Mouse (Mus musculus) kidney, embryonic 16.5 days (tissue): ENCODE measurements around the gene Pth2. TPM values are rescaled to one million over a fixed set of nuclear protein-coding genes. Genes with fewer than 3 reads are reported as not detected.
A peak's percentile ranks its signal among the peaks of the same experiment; 100 is the strongest.

Experiments
- ATAC-seq: fragments of 200-750 bp; cut with Nextera tagmentation; 2 replicates; pipeline ENCODE4 v1.8.0; 2017; ENCODE audit warnings: moderate TSS enrichment; ENCODE audit not compliant: low FRiP score, low TSS enrichment
- H3K27ac ChIP-seq: fragments of 300-500 bp; sonication (generic); 2 replicates; pipeline ENCODE4 v1.5.1; 2014; ENCODE audit warnings: low read length
- H3K27me3 ChIP-seq: fragments of 300-500 bp; sonication (generic); 2 replicates; pipeline ENCODE4 v1.6.1; 2014; ENCODE audit warnings: low read length, control low read depth, mixed read lengths; ENCODE audit not compliant: insufficient read depth
- H3K36me3 ChIP-seq: fragments of 300-500 bp; sonication (generic); 2 replicates; pipeline ENCODE4 v1.6.1; 2014; ENCODE audit warnings: low read length, control low read depth, mixed read lengths; ENCODE audit not compliant: insufficient read depth
- H3K4me1 ChIP-seq: fragments of 300-500 bp; sonication (generic); 2 replicates; pipeline ENCODE4 v1.6.1; 2014; ENCODE audit warnings: low read length, control low read depth, mixed read lengths; ENCODE audit not compliant: insufficient read depth
- H3K4me2 ChIP-seq: fragments of 300-500 bp; sonication (generic); replicated peaks from 2 replicates; pipeline ENCODE4 v1.6.1; 2014; ENCODE audit warnings: low read depth, low read length
- H3K4me3 ChIP-seq: fragments of 300-500 bp; sonication (generic); 2 replicates; pipeline ENCODE4 v1.5.1; 2014; ENCODE audit warnings: mild to moderate bottlenecking, low read length
- H3K9ac ChIP-seq: fragments of 300-500 bp; sonication (generic); replicated peaks from 2 replicates; pipeline ENCODE4 v1.6.1; 2014; ENCODE audit warnings: low read length
- H3K9me3 ChIP-seq: fragments of 300-500 bp; sonication (generic); 2 replicates; pipeline ENCODE4 v1.6.1; 2016; ENCODE audit warnings: low read length, control low read depth
- WGBS: fragments of 180-500 bp; shearing (Covaris S2); extraction: QIAGEN DNeasy Blood & Tissue Kit; methylation state at CpG from one replicate; pipeline ENCODE4 v1.1.7; 2014; 5-methylcytosine and 5-hydroxymethylcytosine counted together
- polyA plus RNA-seq: library from polyadenylated mRNA; unstranded; fragments of >200 nt; fragmentation: Nextera tagmentation; extraction: Ambion mirVana; gene quantifications from 2 replicates; pipeline ENCODE4 v1.2.1, GENCODE M21; 2015

Gene Pth2
- polyA plus RNA-seq = not detected in 2 replicates

GRCm38 (mm10) chr7:45180896-45181477, at the start of gene Pth2:
Gene Pth2, plus strand, starts transcription at chr7:45180995.
- no peaks in the 10 kb centered on the region for H3K36me3 ChIP-seq
- peaks cover 96% of the 10 kb centered on the region for H3K27me3 ChIP-seq
- ATAC-seq = no peak
- H3K4me2 ChIP-seq = peak within 1 kb of the TSS; percentile 53; the same call in 1 of the 2 replicates
- H3K4me1 ChIP-seq = peaks cover 20% of the 10 kb centered on the region
- H3K27ac ChIP-seq = no peak within 1 kb of the TSS
- no peaks in the 10 kb centered on the region for H3K9me3 ChIP-seq
- WGBS = 13% methylated on average over 19 of the region's 20 CpGs
- no peak within 1 kb of the TSS for H3K9ac ChIP-seq
- H3K4me3 ChIP-seq = peak within 1 kb of the TSS; percentile 15; the same call in 1 of the 2 replicates

GRCm38 (mm10) chr7:45131850-45132249, 48.9 kb upstream of the Pth2 start:
- H3K27me3 ChIP-seq = no peaks in the 10 kb centered on the region
- H3K9me3 ChIP-seq = no peaks in the 10 kb centered on the region
- WGBS = 83% methylated on average over 9 of the region's 11 CpGs
- ATAC-seq = no peak
- H3K4me1 ChIP-seq = peaks cover 21% of the 10 kb centered on the region
- H3K9ac ChIP-seq = no peak overlapping the region
- no peak overlapping the region for H3K27ac ChIP-seq
- no peak overlapping the region for H3K4me2 ChIP-seq
- H3K36me3 ChIP-seq = peaks cover 8% of the 10 kb centered on the region
- no peak overlapping the region for H3K4me3 ChIP-seq

- Histone ChIP-seq H3K27ac (no peak overlapping the region), H3K36me3 (no peaks in the 10 kb centered on the region), H3K4me3 (no peak overlapping the region), H3K9me3 (no peaks in the 10 kb centered on the region), H3K4me2 (no peak overlapping the region), H3K4me1 (peaks cover 14% of the 10 kb centered on the region), H3K9ac (no peak overlapping the region), H3K27me3 (no peaks in the 10 kb centered on the region)
- ATAC-seq = no peak
- WGBS = 75% methylated on average over 8 of the region's 8 CpGs
Measured at GRCm38 (mm10) chr7:45133446-45134159, 47.2 kb upstream of the Pth2 start.

DNA sequence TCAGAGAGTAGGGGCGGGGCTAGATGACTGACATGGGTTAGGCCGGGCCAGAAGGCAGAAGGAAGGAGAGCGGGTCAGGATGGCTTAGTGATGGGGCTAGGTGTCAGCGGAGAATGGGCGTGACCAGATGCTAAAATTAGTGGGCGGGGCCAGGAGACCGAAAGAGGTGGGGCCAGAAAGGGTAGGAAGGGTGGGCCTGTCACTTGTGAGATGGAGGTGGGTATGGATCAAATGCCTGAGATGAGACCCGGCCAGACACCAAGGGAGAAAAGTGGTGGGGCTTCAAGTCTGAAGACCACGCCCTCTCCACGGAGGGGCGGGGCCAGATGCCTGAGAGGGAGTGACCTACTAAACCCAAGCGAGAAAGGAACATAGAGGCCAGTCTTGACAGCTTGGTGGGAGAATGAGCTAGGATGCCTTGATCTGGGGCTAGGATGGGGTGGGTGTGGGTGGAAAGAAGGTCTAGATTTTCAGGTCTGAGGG, 46.2 kb upstream of the Pth2 start:
- Histone ChIP-seq H3K9me3 (no peaks in the 10 kb centered on the region), H3K4me3 (no peak overlapping the region), H3K27me3 (no peaks in the 10 kb centered on the region), H3K36me3 (no peaks in the 10 kb centered on the region), H3K4me2 (no peak overlapping the region), H3K27ac (no peak overlapping the region), H3K4me1 (peaks cover 10% of the 10 kb centered on the region), H3K9ac (no peak overlapping the region)
- WGBS = 11% methylated on average over 12 of the region's 12 CpGs
- no peak for ATAC-seq

- Histone ChIP-seq H3K4me1 (0 out of 2 replicates have a peak, but pooled peaks cover 4% of the 10 kb centered on the region), H3K36me3 (no peaks in the 10 kb centered on the region), H3K9me3 (no peaks in the 10 kb centered on the region), H3K27ac (no peak overlapping the region), H3K4me2 (peak overlapping the region; percentile 83; the same call in 1 of the 2 replicates), H3K27me3 (no peaks in the 10 kb centered on the region), H3K4me3 (peak overlapping the region; percentile 70; the same call in 1 of the 2 replicates), H3K9ac (0 out of 2 replicates have a peak overlapping the region, but pooled peaks have one; percentile 29)
- WGBS = 79% methylated on average over 3 of the region's 3 CpGs
- ATAC-seq = no peak
Measured at GRCm38 (mm10) chr7:45135370-45135769, 45.4 kb upstream of the Pth2 start.

DNA sequence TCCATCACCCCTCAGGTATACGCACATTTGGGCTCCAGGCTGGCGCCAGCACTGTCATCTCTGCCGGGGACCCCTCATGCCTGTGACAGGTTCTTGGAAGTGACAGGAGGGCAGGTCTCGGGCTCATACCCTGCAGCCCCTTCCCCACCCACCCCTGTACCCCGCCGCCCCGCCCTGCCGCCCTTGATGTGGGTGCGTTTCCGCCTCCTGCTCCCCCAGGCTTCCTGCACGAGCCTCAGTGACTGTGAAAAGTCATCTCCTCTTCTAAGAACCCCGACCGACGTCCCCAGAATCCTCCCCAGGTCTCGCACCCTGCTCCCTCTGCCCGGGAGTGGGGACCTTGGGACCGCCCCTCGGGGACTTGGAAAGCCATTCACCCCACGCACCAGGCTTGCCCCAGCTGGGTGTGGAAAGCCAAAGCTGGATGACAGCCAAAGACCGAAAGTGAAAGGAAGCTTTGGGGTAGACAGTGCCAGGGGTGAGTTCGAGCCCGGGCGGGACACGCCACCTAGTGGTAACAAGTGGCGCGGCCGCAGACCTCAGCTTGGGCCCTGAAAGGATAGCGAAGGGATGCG, 44.7 kb upstream of the Pth2 start, which contains the start of the genes Gm45713 and Flt3l:
Gm45713 (minus strand) TSS at position 239 of the 575 bp plus-strand sequence.
Flt3l (minus strand) TSS at position 440 of the 575 bp plus-strand sequence.
- H3K27ac ChIP-seq = no peak within 1 kb of the TSS
- H3K27me3 ChIP-seq = no peaks in the 10 kb centered on the region
- H3K4me2 ChIP-seq = peak within 1 kb of the TSS; percentile 83
- no peaks in the 10 kb centered on the region for H3K9me3 ChIP-seq
- peak within 1 kb of the TSS; percentile 76 for H3K9ac ChIP-seq
- peak; percentile 88 for ATAC-seq
- H3K4me1 ChIP-seq = 0 out of 2 replicates have a peak, but pooled peaks cover 4% of the 10 kb centered on the region
- H3K4me3 ChIP-seq = peak within 1 kb of the TSS; percentile 70
- WGBS = 2% methylated on average over 29 of the region's 29 CpGs
- H3K36me3 ChIP-seq = no peaks in the 10 kb centered on the region

DNA sequence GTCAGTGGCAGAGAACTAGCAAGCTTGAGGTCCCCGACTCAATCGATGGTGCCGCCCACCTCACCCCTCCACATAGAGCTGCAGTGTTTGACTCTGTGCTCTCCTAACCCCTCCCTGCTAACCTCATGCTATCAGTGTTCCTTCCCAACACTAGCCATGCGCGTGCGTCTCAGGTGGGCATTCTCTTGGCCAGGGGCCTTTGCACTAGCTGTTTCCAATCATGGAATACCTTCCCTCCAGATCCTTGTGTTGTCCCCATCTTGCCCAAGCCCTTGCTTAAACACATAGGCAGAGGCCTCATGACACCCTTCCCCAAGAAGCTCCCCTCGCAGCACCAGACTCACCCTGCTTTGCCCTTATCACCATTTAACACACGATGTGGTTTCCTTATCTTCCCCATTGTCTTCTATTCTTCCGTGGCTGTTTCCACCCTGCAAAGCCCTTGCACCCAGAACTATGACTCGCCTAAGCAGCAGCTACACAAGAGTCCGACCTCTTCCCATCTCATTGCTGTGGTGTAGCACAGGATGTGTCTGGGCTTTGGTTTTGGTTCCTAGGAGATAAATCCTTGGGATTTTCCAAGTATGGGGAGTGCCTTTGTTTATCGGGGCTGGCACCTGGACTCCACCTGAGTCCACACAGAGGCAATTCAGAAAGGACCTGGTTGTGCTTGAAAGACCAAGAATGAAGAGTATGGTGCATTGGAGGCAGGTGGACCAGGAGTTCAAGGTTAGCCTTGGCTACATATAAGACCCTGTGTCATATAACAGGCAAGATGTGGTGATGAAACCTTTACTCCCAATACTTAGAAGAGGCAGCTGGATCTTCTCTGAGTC, 43.4 kb upstream of the Pth2 start:
- no peak overlapping the region for H3K9ac ChIP-seq
- H3K9me3 ChIP-seq = no peaks in the 10 kb centered on the region
- 0 out of 2 replicates have a peak, but pooled peaks cover 4% of the 10 kb centered on the region for H3K4me1 ChIP-seq
- H3K4me3 ChIP-seq = no peak overlapping the region
- ATAC-seq = no peak
- no peak overlapping the region for H3K4me2 ChIP-seq
- no peak overlapping the region for H3K27ac ChIP-seq
- no peaks in the 10 kb centered on the region for H3K27me3 ChIP-seq
- 84% methylated on average over 12 of the region's 12 CpGs for WGBS
- H3K36me3 ChIP-seq = peaks cover 9% of the 10 kb centered on the region

DNA sequence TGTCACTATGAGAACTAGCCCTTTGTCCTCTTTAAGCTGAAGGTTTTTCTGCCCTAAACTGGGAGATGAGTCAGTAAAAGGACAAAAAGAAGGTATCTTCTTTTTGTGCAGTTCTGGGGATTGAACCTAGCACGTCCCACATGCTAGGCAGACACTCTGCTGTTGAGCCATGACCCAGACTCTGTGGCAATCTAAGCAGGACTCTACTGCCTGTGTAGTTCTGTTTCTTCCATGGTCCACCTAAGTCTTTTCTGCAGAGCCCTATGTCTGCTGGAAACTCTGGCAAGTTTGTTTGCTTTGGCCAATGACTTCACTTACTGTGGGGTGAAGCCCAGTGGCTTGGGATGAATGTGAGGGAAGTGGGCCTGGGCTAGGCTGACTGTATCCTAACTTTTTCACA, 42.4 kb upstream of the Pth2 start:
- WGBS = 77% methylated on average over 1 of the region's 1 CpGs
- 0 out of 2 replicates have a peak, but pooled peaks cover 4% of the 10 kb centered on the region for H3K4me1 ChIP-seq
- ATAC-seq = no peak
- H3K4me3 ChIP-seq = no peak overlapping the region
- H3K4me2 ChIP-seq = no peak overlapping the region
- H3K9ac ChIP-seq = no peak overlapping the region
- no peaks in the 10 kb centered on the region for H3K9me3 ChIP-seq
- no peaks in the 10 kb centered on the region for H3K27me3 ChIP-seq
- peaks cover 14% of the 10 kb centered on the region for H3K36me3 ChIP-seq
- no peak overlapping the region for H3K27ac ChIP-seq
